In the genomic region with DNA sequence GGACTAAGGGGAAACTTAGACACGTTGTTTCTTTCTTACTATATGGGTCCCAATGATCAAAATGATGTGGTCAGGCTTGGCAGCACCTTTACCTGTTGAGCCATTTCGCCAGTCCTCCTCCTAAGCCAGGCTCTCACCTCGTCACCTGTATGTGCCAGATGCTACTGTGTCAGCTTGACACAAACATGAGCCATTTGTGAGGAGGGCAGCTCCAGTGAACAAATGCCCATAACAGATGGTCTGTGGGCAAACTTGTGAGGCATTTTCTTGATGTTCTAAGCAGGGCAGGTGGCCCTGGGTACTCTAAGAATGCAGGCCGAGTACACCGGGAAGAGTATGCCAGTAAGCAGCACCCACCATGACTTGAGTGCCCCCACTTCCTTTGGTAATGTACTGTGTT, we compare ENCODE assay signal across 22 mouse cellular contexts. TPM values are rescaled to one million over a fixed set of nuclear protein-coding genes. Genes with fewer than 3 reads are reported as not detected.
DNase-seq lines count a peak whose midpoint lies in the region; ATAC-seq lines count a peak whose summit lies in the region.
"Had no signal": no experiment of that assay in that cellular context is flagged by ENCODE, and none has a peak within 500 bp of the region (broad histone marks: within the 10 kb centered on the region; RNA-seq: fewer than 3 reads in every experiment).

No protein-coding gene starts in this region.

- DNase-seq in A20 (ENCODE audit: low read depth, low spot score) = peak; percentile 46
- DNase-seq in cerebellum, adult 11 months = peak; percentile 51
- peak; percentile 28 to 44 for DNase-seq in cerebellum, postnatal 10 days
- DNase-seq in adrenal gland, postnatal 14 days = no peak
- no peak for DNase-seq in urinary bladder, adult 18-20 months (ENCODE audit: low spot score in 2 of 2)
- DNase-seq: adrenal gland, adult 2 months; gastrocnemius, postnatal 10 days; heart, adult 2 months; kidney, adult 11 months; liver, embryonic 13.5 days; lung, embryonic 14.5 days; lung, postnatal 36 days; right cerebral cortex, postnatal 25 days had no signal

- H3K4me3 ChIP-seq in forebrain, embryonic 16.5 days (replicated peaks; ENCODE audit: low read length) = no peak overlapping the region
- H3K4me3 ChIP-seq in forebrain, embryonic 15.5 days = no peak overlapping the region
- H3K4me3 ChIP-seq: embryonic facial prominence, embryonic 13.5 days; heart, adult 2 months; heart, embryonic 15.5 days; limb, embryonic 13.5 days; liver, embryonic 13.5 days; midbrain, embryonic 15.5 days had no signal

- no peak overlapping the region for H3K27ac ChIP-seq in forebrain, embryonic 16.5 days (ENCODE audit: low read length)
- H3K27ac ChIP-seq in forebrain, embryonic 15.5 days (replicated peaks) = no peak overlapping the region; the same call in 1 of the 2 replicates
- H3K27ac ChIP-seq: embryonic facial prominence, embryonic 13.5 days; heart, adult 2 months; heart, embryonic 15.5 days; limb, embryonic 13.5 days; liver, embryonic 13.5 days; midbrain, embryonic 15.5 days had no signal

- H3K4me2 ChIP-seq in forebrain, embryonic 16.5 days (ENCODE audit: low read length) = no peak overlapping the region
- no peak overlapping the region for H3K4me2 ChIP-seq in forebrain, embryonic 15.5 days (replicated peaks)
- H3K4me2 ChIP-seq: embryonic facial prominence, embryonic 13.5 days; heart, embryonic 15.5 days; limb, embryonic 13.5 days; liver, embryonic 13.5 days; lung, embryonic 14.5 days; midbrain, embryonic 15.5 days had no signal

- no peaks in the 10 kb centered on the region for H3K9me3 ChIP-seq in forebrain, embryonic 16.5 days (ENCODE audit: control insufficient read depth, low read length)
- no peaks in the 10 kb centered on the region for H3K9me3 ChIP-seq in forebrain, embryonic 15.5 days
- H3K9me3 ChIP-seq: heart, embryonic 15.5 days; liver, embryonic 13.5 days; midbrain, embryonic 15.5 days had no signal

- H3K9ac ChIP-seq in forebrain, embryonic 16.5 days (replicated peaks; ENCODE audit: low read depth, low read length) = no peak overlapping the region
- no peak overlapping the region for H3K9ac ChIP-seq in forebrain, embryonic 15.5 days (replicated peaks)
- H3K9ac ChIP-seq: embryonic facial prominence, embryonic 13.5 days; heart, embryonic 15.5 days; limb, embryonic 13.5 days; liver, embryonic 13.5 days; lung, embryonic 14.5 days; midbrain, embryonic 15.5 days had no signal

- peaks cover 9% of the 10 kb centered on the region for H3K4me1 ChIP-seq in forebrain, embryonic 16.5 days (replicated peaks; ENCODE audit: control insufficient read depth, insufficient read depth, low read length)
- H3K4me1 ChIP-seq in forebrain, embryonic 15.5 days = peaks cover 17% of the 10 kb centered on the region; the same call in 1 of the 2 replicates
- H3K4me1 ChIP-seq: embryonic facial prominence, embryonic 13.5 days; limb, embryonic 13.5 days; liver, embryonic 13.5 days had no signal

- H3K36me3 ChIP-seq in forebrain, embryonic 16.5 days (ENCODE audit: control insufficient read depth, insufficient read depth) = no peaks in the 10 kb centered on the region
- H3K36me3 ChIP-seq in forebrain, embryonic 15.5 days = no peaks in the 10 kb centered on the region
- H3K36me3 ChIP-seq: embryonic facial prominence, embryonic 13.5 days; heart, embryonic 15.5 days; limb, embryonic 13.5 days; liver, embryonic 13.5 days; midbrain, embryonic 15.5 days had no signal

- no peaks in the 10 kb centered on the region for H3K27me3 ChIP-seq in forebrain, embryonic 16.5 days (replicated peaks; ENCODE audit: control insufficient read depth, insufficient read depth, low read length)
- H3K27me3 ChIP-seq in forebrain, embryonic 15.5 days = no peaks in the 10 kb centered on the region
- H3K27me3 ChIP-seq: embryonic facial prominence, embryonic 13.5 days; heart, embryonic 15.5 days; limb, embryonic 13.5 days; liver, embryonic 13.5 days; midbrain, embryonic 15.5 days had no signal

- peak; percentile 43; the same call in 1 of the 2 replicates for ATAC-seq in forebrain, embryonic 16.5 days
- no peak; the same call in 1 of the 2 replicates for ATAC-seq in forebrain, embryonic 15.5 days (replicated peaks)
- ATAC-seq: midbrain, embryonic 15.5 days had no signal

- WGBS in forebrain, embryonic 16.5 days = 65% methylated on average over 5 of the region's 5 CpGs
- WGBS in forebrain, embryonic 15.5 days = 74% methylated on average over 5 of the region's 5 CpGs

RNA-seq across cellular contexts. Expression of gene Tcte2, which starts 20.3 kb away (rescaled TPM):
- 22.9 TPM in 2 replicates for polyA plus RNA-seq in forebrain, embryonic 16.5 days (2015; fragmentation: Nextera tagmentation; extraction: Ambion mirVana)
- polyA plus RNA-seq in forebrain, embryonic 15.5 days (2015; fragmentation: Nextera tagmentation; extraction: Ambion mirVana) = 23.5 and 27.8 TPM in 2 replicates
- 2.5 and 3.3 TPM in 2 replicates for total RNA-seq in adrenal gland, postnatal 14 days (2021)
- total RNA-seq: hematopoietic stem cell, adult 5-6 weeks; megakaryocyte-erythroid progenitor cell, adult 5-6 weeks; neutrophil, adult 5-6 weeks had no signal

RNA-seq across cellular contexts. Expression of gene Afdn, which starts 21.6 kb away (rescaled TPM):
- polyA plus RNA-seq in forebrain, embryonic 16.5 days (2015; fragmentation: Nextera tagmentation; extraction: Ambion mirVana) = 142 and 146 TPM in 2 replicates
- polyA plus RNA-seq in forebrain, embryonic 15.5 days (2015; fragmentation: Nextera tagmentation; extraction: Ambion mirVana) = 179 and 191 TPM in 2 replicates
- 121 and 133 TPM in 2 replicates for total RNA-seq in adrenal gland, postnatal 14 days (2021)

Comparison
In these comparisons a context has a peak if more than half of its experiments do, and no peak if none do; other contexts are left out.
1. DNase-seq: peak in A20 (single experiment), cerebellum, adult 11 months (single experiment) and cerebellum, postnatal 10 days (2 of 2); none in adrenal gland, postnatal 14 days (single experiment) and urinary bladder, adult 18-20 months (0 of 2).